Mouse (Mus musculus) heart, embryonic 13.5 days (tissue): ENCODE data around the gene Oca2. TPM values are rescaled to one million over a fixed set of nuclear protein-coding genes. Genes with fewer than 3 reads are reported as not detected.

Experiments used
- ATAC-seq: fragments of 200-750 bp; cut with Nextera tagmentation; 2 replicates; pipeline ENCODE4 v1.8.0; 2017; ENCODE audit warnings: moderate TSS enrichment; ENCODE audit not compliant: insufficient number of reproducible peaks, low FRiP score, low TSS enrichment; ENCODE audit errors: extremely low read depth
- H3K27ac ChIP-seq: fragments of 300-500 bp; sonication (generic); replicated peaks from 2 replicates; pipeline ENCODE4 v1.5.1; 2015; ENCODE audit warnings: moderate library complexity, mild to moderate bottlenecking, inconsistent platforms
- H3K27me3 ChIP-seq: fragments of 300-500 bp; sonication (generic); replicated peaks from 2 replicates; pipeline ENCODE4 v1.6.1; 2015; ENCODE audit warnings: mild to moderate bottlenecking, inconsistent platforms
- H3K36me3 ChIP-seq: fragments of 300-500 bp; sonication (generic); 2 replicates; pipeline ENCODE4 v1.6.1; 2015; ENCODE audit warnings: mild to moderate bottlenecking, inconsistent platforms
- H3K4me1 ChIP-seq: fragments of 300-500 bp; sonication (generic); 2 replicates; pipeline ENCODE4 v1.6.1; 2015; ENCODE audit warnings: inconsistent platforms
- H3K4me2 ChIP-seq: fragments of 300-500 bp; sonication (generic); 2 replicates; pipeline ENCODE4 v1.6.1; 2015; ENCODE audit warnings: inconsistent platforms, mild to moderate bottlenecking, moderate library complexity
- H3K4me3 ChIP-seq: fragments of 300-500 bp; sonication (generic); 2 replicates; pipeline ENCODE4 v1.5.1; 2015; ENCODE audit warnings: moderate library complexity, mild to moderate bottlenecking, inconsistent platforms
- H3K9ac ChIP-seq: fragments of 300-500 bp; sonication (generic); 2 replicates; pipeline ENCODE4 v1.6.1; 2015; ENCODE audit warnings: inconsistent platforms, mild to moderate bottlenecking, moderate library complexity
- H3K9me3 ChIP-seq: fragments of 300-500 bp; sonication (generic); 2 replicates; pipeline ENCODE4 v1.6.1; 2016; ENCODE audit warnings: inconsistent platforms
- WGBS: fragments of 180-500 bp; shearing (Covaris S2); methylation state at CpG from one replicate; pipeline ENCODE4 v1.1.7; 2015; ENCODE audit warnings: mixed read lengths; 5-methylcytosine and 5-hydroxymethylcytosine counted together
- polyA plus RNA-seq: library from polyadenylated mRNA; unstranded; fragments of >200 nt; fragmentation: Nextera tagmentation; extraction: Ambion mirVana; gene quantifications from 2 replicates; pipeline ENCODE4 v1.2.1, GENCODE M21; 2015

The Oca2 gene
- polyA plus RNA-seq = not detected in 2 replicates

GRCm38 (mm10) chr7:56239543-56239942 is at the start of gene Oca2:
Gene Oca2 (plus strand): TSS chr7:56239760.
- Histone ChIP-seq H3K36me3 (no peaks in the 10 kb centered on the region), H3K4me1 (peaks cover 3% of the 10 kb centered on the region; the same call in 1 of the 2 replicates), H3K9ac (no peak within 1 kb of the TSS), H3K27me3 (no peaks in the 10 kb centered on the region), H3K27ac (no peak within 1 kb of the TSS), H3K9me3 (no peaks in the 10 kb centered on the region), H3K4me2 (no peak within 1 kb of the TSS), H3K4me3 (no peak within 1 kb of the TSS)
- no peak for ATAC-seq
- WGBS = 42% methylated on average over 3 of the region's 3 CpGs

GRCm38 (mm10) chr7:56191041-56191440 is 48.5 kb upstream of the Oca2 start:
- peaks cover 75% of the 10 kb centered on the region for H3K36me3 ChIP-seq
- no peaks in the 10 kb centered on the region for H3K4me1 ChIP-seq
- no peaks in the 10 kb centered on the region for H3K27me3 ChIP-seq
- no peak overlapping the region for H3K27ac ChIP-seq
- no peak overlapping the region for H3K4me3 ChIP-seq
- H3K9me3 ChIP-seq = no peaks in the 10 kb centered on the region
- WGBS = 68% methylated on average over 6 of the region's 6 CpGs
- H3K9ac ChIP-seq = no peak overlapping the region
- no peak overlapping the region for H3K4me2 ChIP-seq
- no peak for ATAC-seq

GRCm38 (mm10) chr7:56191661-56192060 is 47.9 kb upstream of the Oca2 start:
- no peaks in the 10 kb centered on the region for H3K27me3 ChIP-seq
- no peak overlapping the region for H3K4me2 ChIP-seq
- H3K9me3 ChIP-seq = no peaks in the 10 kb centered on the region
- no peaks in the 10 kb centered on the region for H3K4me1 ChIP-seq
- ATAC-seq = no peak
- peaks cover 79% of the 10 kb centered on the region for H3K36me3 ChIP-seq
- no peak overlapping the region for H3K4me3 ChIP-seq
- 79% methylated on average over 4 of the region's 4 CpGs for WGBS
- H3K9ac ChIP-seq = no peak overlapping the region
- H3K27ac ChIP-seq = no peak overlapping the region

- peaks cover 87% of the 10 kb centered on the region for H3K36me3 ChIP-seq
- WGBS = 90% methylated on average over 10 of the region's 10 CpGs
- no peak for ATAC-seq
Observed at GRCm38 (mm10) chr7:56201483-56202218, 37.9 kb upstream of the Oca2 start.

GRCm38 (mm10) chr7:56202843-56203242 is 36.7 kb upstream of the Oca2 start:
- H3K27ac ChIP-seq = no peak overlapping the region
- WGBS = 90% methylated on average over 3 of the region's 3 CpGs
- peaks cover 85% of the 10 kb centered on the region for H3K36me3 ChIP-seq
- no peaks in the 10 kb centered on the region for H3K9me3 ChIP-seq
- no peak overlapping the region for H3K4me2 ChIP-seq
- no peak for ATAC-seq
- no peak overlapping the region for H3K4me3 ChIP-seq
- no peaks in the 10 kb centered on the region for H3K27me3 ChIP-seq
- no peak overlapping the region for H3K9ac ChIP-seq
- H3K4me1 ChIP-seq = no peaks in the 10 kb centered on the region

More at GRCm38 (mm10) chr7:56201483-56202218, 37.9 kb upstream of the Oca2 start:
- Histone ChIP-seq H3K4me2 (no peak overlapping the region), H3K27me3 (no peaks in the 10 kb centered on the region), H3K4me3 (no peak overlapping the region), H3K27ac (no peak overlapping the region), H3K4me1 (no peaks in the 10 kb centered on the region), H3K9me3 (no peaks in the 10 kb centered on the region), H3K9ac (no peak overlapping the region)

GRCm38 (mm10) chr7:56203286-56203685 is 36.3 kb upstream of the Oca2 start:
- no peak overlapping the region for H3K4me3 ChIP-seq
- 89% methylated on average over 2 of the region's 2 CpGs for WGBS
- no peak overlapping the region for H3K27ac ChIP-seq
- no peaks in the 10 kb centered on the region for H3K4me1 ChIP-seq
- ATAC-seq = no peak
- H3K27me3 ChIP-seq = no peaks in the 10 kb centered on the region
- H3K36me3 ChIP-seq = peaks cover 83% of the 10 kb centered on the region
- H3K4me2 ChIP-seq = no peak overlapping the region
- no peaks in the 10 kb centered on the region for H3K9me3 ChIP-seq
- no peak overlapping the region for H3K9ac ChIP-seq

GRCm38 (mm10) chr7:56204877-56205276 is 34.7 kb upstream of the Oca2 start:
- H3K27ac ChIP-seq = no peak overlapping the region
- ATAC-seq = no peak
- H3K27me3 ChIP-seq = no peaks in the 10 kb centered on the region
- peaks cover 88% of the 10 kb centered on the region for H3K36me3 ChIP-seq
- H3K9me3 ChIP-seq = no peaks in the 10 kb centered on the region
- H3K4me2 ChIP-seq = no peak overlapping the region
- 79% methylated on average over 3 of the region's 3 CpGs for WGBS
- H3K4me1 ChIP-seq = no peaks in the 10 kb centered on the region
- H3K4me3 ChIP-seq = no peak overlapping the region
- H3K9ac ChIP-seq = no peak overlapping the region

- H3K27ac ChIP-seq = no peak overlapping the region
- H3K36me3 ChIP-seq = peaks cover 87% of the 10 kb centered on the region
- no peaks in the 10 kb centered on the region for H3K4me1 ChIP-seq
- 85% methylated on average over 6 of the region's 6 CpGs for WGBS
- no peak overlapping the region for H3K4me2 ChIP-seq
- no peaks in the 10 kb centered on the region for H3K9me3 ChIP-seq
- ATAC-seq = no peak
- no peak overlapping the region for H3K4me3 ChIP-seq
- H3K27me3 ChIP-seq = no peaks in the 10 kb centered on the region
- H3K9ac ChIP-seq = no peak overlapping the region
Observed at GRCm38 (mm10) chr7:56220811-56221210, 18.7 kb upstream of the Oca2 start.

- H3K27me3 ChIP-seq = no peaks in the 10 kb centered on the region
- H3K4me2 ChIP-seq = no peak overlapping the region
- no peaks in the 10 kb centered on the region for H3K9me3 ChIP-seq
- H3K4me3 ChIP-seq = no peak overlapping the region
- no peaks in the 10 kb centered on the region for H3K4me1 ChIP-seq
- WGBS = 47% methylated on average over 5 of the region's 5 CpGs
- no peak overlapping the region for H3K9ac ChIP-seq
- H3K36me3 ChIP-seq = peaks cover 25% of the 10 kb centered on the region
- H3K27ac ChIP-seq = 0 out of 2 replicates have a peak overlapping the region, but pooled peaks have one; percentile 2
- no peak for ATAC-seq
Observed at GRCm38 (mm10) chr7:56235794-56236423, 3.7 kb upstream of the Oca2 start.

- Histone ChIP-seq H3K27ac (no peak overlapping the region), H3K4me2 (no peak overlapping the region), H3K4me1 (no peaks in the 10 kb centered on the region), H3K27me3 (no peaks in the 10 kb centered on the region), H3K9me3 (no peaks in the 10 kb centered on the region), H3K36me3 (peaks cover 20% of the 10 kb centered on the region), H3K9ac (no peak overlapping the region), H3K4me3 (no peak overlapping the region)
- ATAC-seq = no peak
- 79% methylated on average over 3 of the region's 3 CpGs for WGBS
Observed at GRCm38 (mm10) chr7:56236617-56237016, 2.9 kb upstream of the Oca2 start.

GRCm38 (mm10) chr7:56254568-56254967 is 15.0 kb downstream of the Oca2 start:
- WGBS = 77% methylated on average over 10 of the region's 10 CpGs
- no peak for ATAC-seq
- no peak overlapping the region for H3K4me2 ChIP-seq
- no peak overlapping the region for H3K4me3 ChIP-seq
- H3K4me1 ChIP-seq = no peaks in the 10 kb centered on the region
- H3K36me3 ChIP-seq = no peaks in the 10 kb centered on the region
- H3K9me3 ChIP-seq = no peaks in the 10 kb centered on the region
- H3K9ac ChIP-seq = no peak overlapping the region
- no peaks in the 10 kb centered on the region for H3K27me3 ChIP-seq
- no peak overlapping the region for H3K27ac ChIP-seq
